Mouse (Mus musculus): ENCODE measurements around the gene Psmc5. TPM values are rescaled to one million over a fixed set of nuclear protein-coding genes. Genes with fewer than 3 reads are reported as not detected.
A peak's percentile ranks its signal among the peaks of the same experiment; 100 is the strongest.

The Psmc5 gene
- polyA plus RNA-seq, 1 experiment, result 78.8 TPM

- TF ChIP-seq CTCF (IDR thresholded peaks at IDR 0.05; ENCODE audit: low read depth, low read length) (no peak), POLR2A (IDR thresholded peaks at IDR 0.05; ENCODE audit: borderline replicate concordance, low read depth, low read length) (no peak)
- Histone ChIP-seq H3K27ac (ENCODE audit: insufficient read depth, low read depth, low read length) (no peak overlapping the region), H3K4me3 (ENCODE audit: insufficient read depth, low read length) (no peak overlapping the region), H3K4me1 (ENCODE audit: control insufficient read depth, insufficient read depth, low read length) (peaks cover 23% of the 10 kb centered on the region)
These were observed 19.0 kb downstream of the Psmc5 start for GRCm38 (mm10) chr11:106274971-106275411.

DNA sequence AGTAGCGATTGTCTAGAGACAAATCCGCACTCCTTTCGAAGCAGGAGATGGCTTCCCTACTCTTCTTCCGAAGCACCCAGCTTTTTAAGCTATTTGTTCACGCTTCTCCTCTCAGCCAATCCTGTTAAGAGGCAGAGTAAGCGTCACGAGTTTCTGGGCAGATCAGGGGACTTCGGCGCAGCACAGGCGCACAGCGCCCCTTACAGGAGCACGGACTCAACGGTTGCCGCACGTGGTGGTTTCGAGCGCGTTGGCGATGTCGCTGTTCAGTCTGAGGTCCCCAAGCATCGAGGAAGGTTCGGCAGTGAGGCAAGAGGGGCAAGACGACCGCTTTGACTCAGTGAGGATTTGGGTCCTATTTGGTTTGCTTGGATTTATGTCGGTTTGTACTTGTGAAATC lies 20.5 kb downstream of the Psmc5 start, which contains the start of gene Tcam1:
TSS of gene Tcam1 (plus strand) at position 219 of the 400 bp plus-strand sequence.
- TF ChIP-seq CTCF (IDR thresholded peaks at IDR 0.05; ENCODE audit: low read depth, low read length) (peak; percentile 56), POLR2A (IDR thresholded peaks at IDR 0.05; ENCODE audit: borderline replicate concordance, low read depth, low read length) (no peak)
- Histone ChIP-seq H3K27ac (ENCODE audit: insufficient read depth, low read depth, low read length) (no peak within 1 kb of the TSS), H3K4me3 (ENCODE audit: insufficient read depth, low read length) (no peak within 1 kb of the TSS), H3K4me1 (ENCODE audit: control insufficient read depth, insufficient read depth, low read length) (peaks cover 11% of the 10 kb centered on the region)

DNA sequence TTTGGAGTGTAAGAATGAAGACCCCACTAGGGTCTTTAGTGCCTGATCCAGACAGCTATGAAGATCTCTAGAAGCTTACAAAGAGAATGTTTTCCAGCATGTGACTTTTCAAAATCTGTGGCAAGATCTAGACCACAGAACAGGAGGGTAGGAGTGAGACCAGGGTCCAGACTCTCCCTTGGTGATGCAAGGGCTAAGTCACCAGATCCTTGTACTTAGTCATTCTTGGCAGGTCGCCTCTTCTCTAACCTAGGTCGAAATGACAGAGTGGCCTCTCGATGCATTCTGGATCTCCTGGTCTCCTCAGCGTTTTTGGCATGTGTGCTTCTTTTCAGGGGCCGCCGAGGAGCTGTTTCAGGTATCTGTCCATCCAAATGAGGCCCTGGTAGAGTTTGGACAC lies 26.5 kb downstream of the Psmc5 start:
- TF ChIP-seq POLR2A (IDR thresholded peaks at IDR 0.05; ENCODE audit: borderline replicate concordance, low read depth, low read length) (no peak), CTCF (IDR thresholded peaks at IDR 0.05; ENCODE audit: low read depth, low read length) (no peak)
- H3K4me1 ChIP-seq (ENCODE audit: control insufficient read depth, insufficient read depth, low read length), result peaks cover 21% of the 10 kb centered on the region
- H3K27ac ChIP-seq (ENCODE audit: insufficient read depth, low read depth, low read length), result no peak overlapping the region
- H3K4me3 ChIP-seq (ENCODE audit: insufficient read depth, low read length), result no peak overlapping the region

DNA sequence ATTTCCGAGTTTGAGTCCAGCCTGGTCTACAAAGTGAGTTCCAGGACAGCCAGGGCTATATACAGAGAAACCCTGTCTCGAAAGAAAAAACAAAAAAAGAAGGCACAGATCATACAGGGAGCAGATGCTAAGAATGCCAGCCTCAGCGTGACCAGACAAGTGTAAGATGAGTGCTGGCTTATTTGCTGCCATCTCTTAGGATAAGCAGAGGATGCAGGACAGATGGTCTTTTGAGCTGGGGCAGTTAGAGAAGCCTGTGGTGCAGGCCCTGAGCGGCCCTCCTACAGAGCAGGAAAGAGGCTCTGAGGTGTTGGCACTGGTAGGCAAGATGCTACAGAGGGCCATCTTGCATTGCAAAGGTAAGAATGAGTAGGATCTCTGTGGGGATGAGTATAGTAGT lies 27.4 kb downstream of the Psmc5 start:
- Histone ChIP-seq H3K4me3 (ENCODE audit: insufficient read depth, low read length) (no peak overlapping the region), H3K27ac (ENCODE audit: insufficient read depth, low read depth, low read length) (no peak overlapping the region), H3K4me1 (ENCODE audit: control insufficient read depth, insufficient read depth, low read length) (peaks cover 21% of the 10 kb centered on the region)
- TF ChIP-seq POLR2A (IDR thresholded peaks at IDR 0.05; ENCODE audit: borderline replicate concordance, low read depth, low read length) (no peak), CTCF (IDR thresholded peaks at IDR 0.05; ENCODE audit: low read depth, low read length) (no peak)

DNA sequence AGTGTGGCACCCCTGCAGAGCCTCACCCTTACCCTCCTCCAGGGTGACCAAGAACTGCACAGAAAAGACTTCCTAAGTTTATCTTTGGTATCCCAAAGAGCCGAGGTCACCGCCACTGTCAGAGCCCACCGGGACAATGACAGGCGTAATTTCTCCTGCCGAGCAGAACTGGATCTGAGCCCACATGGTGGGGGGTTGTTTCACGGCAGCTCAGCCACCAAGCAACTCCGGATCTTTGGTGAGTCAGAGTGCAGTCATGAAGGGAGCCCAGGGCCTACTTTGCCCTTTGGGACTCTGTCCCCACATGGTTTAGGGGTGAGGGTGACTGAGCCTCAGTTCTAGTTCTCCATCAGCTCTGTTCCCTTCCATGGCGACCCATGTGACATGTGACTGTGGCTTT lies 28.2 kb downstream of the Psmc5 start:
- H3K4me3 ChIP-seq (ENCODE audit: insufficient read depth, low read length), result no peak overlapping the region
- H3K4me1 ChIP-seq (ENCODE audit: control insufficient read depth, insufficient read depth, low read length), result peaks cover 21% of the 10 kb centered on the region
- H3K27ac ChIP-seq (ENCODE audit: insufficient read depth, low read depth, low read length), result no peak overlapping the region
- TF ChIP-seq POLR2A (IDR thresholded peaks at IDR 0.05; ENCODE audit: borderline replicate concordance, low read depth, low read length), result no peak
- TF ChIP-seq CTCF (IDR thresholded peaks at IDR 0.05; ENCODE audit: low read depth, low read length), result no peak

DNA sequence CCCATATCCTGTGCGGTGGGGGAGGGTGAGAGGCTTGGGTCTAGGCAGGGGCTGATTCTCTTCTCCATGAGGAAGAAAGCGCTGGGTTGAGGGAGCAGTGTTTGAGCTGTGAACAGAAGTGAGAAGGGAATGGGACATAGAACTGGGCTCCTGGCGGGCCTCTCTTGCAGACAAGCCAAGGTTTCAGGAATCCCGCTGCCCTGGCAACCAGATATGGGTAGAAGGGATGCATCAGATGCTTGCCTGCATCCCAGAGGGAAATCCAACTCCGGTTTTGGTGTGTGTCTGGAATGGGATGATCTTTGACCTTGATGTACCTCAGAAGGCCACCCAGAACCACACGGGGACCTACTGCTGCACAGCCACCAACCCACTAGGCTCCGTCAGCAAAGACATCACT lies 30.3 kb downstream of the Psmc5 start:
- H3K4me1 ChIP-seq (ENCODE audit: control insufficient read depth, insufficient read depth, low read length), result peaks cover 24% of the 10 kb centered on the region
- no peak overlapping the region for H3K27ac ChIP-seq (ENCODE audit: insufficient read depth, low read depth, low read length)
- TF ChIP-seq POLR2A (IDR thresholded peaks at IDR 0.05; ENCODE audit: borderline replicate concordance, low read depth, low read length) (no peak), CTCF (IDR thresholded peaks at IDR 0.05; ENCODE audit: low read depth, low read length) (no peak)
- no peak overlapping the region for H3K4me3 ChIP-seq (ENCODE audit: insufficient read depth, low read length)

DNA sequence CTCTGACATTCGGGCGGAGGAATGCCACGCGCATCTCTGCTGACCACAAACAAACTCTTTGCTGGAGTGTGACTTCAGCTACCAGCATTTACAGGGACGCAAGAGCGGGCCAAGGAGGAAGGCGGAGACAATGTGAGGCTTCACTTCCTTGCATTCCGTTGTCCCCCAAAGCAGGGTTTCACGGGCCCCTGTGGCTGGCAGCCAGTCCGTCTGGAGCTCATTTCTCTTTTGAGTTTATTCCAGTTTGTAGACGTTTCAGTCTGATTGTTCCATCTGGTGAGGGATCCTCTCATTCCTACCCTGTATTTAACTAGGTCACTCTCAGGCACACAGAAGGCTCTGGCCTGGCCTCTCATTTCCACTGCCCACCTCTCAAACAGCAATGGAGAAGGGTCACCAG lies 31.0 kb downstream of the Psmc5 start:
- Histone ChIP-seq H3K4me3 (ENCODE audit: insufficient read depth, low read length) (no peak overlapping the region), H3K27ac (ENCODE audit: insufficient read depth, low read depth, low read length) (no peak overlapping the region), H3K4me1 (ENCODE audit: control insufficient read depth, insufficient read depth, low read length) (peaks cover 21% of the 10 kb centered on the region)
- TF ChIP-seq POLR2A (IDR thresholded peaks at IDR 0.05; ENCODE audit: borderline replicate concordance, low read depth, low read length) (no peak), CTCF (IDR thresholded peaks at IDR 0.05; ENCODE audit: low read depth, low read length) (no peak)

GRCm38 (mm10) chr11:106289369-106289768 lies 33.4 kb downstream of the Psmc5 start:
- Histone ChIP-seq H3K4me3 (ENCODE audit: insufficient read depth, low read length) (no peak overlapping the region), H3K4me1 (ENCODE audit: control insufficient read depth, insufficient read depth, low read length) (peaks cover 5% of the 10 kb centered on the region), H3K27ac (ENCODE audit: insufficient read depth, low read depth, low read length) (peak overlapping the region; percentile 71; the same call in 1 of the 2 replicates)
- TF ChIP-seq POLR2A (IDR thresholded peaks at IDR 0.05; ENCODE audit: borderline replicate concordance, low read depth, low read length) (no peak), CTCF (IDR thresholded peaks at IDR 0.05; ENCODE audit: low read depth, low read length) (no peak)

DNA sequence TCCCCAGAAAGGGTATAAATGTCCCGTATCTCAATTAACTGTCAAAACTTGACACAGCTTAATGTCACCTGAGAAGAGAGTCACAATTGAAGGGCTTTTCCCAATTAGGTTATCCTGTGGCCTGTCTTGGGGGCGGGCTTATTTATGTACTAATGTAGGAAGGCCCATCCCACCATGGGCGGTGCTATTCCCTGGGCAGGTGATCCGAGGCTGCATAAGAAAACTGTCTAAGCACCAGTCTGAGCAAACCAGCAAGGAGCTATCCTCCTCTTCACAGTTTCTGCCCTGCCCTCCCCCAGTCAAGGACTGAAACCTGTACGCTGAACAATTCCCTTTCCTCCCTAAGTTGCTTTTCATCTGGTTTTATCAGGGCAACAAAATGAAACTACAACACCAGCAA lies 34.4 kb downstream of the Psmc5 start:
- no peak for TF ChIP-seq POLR2A (IDR thresholded peaks at IDR 0.05; ENCODE audit: borderline replicate concordance, low read depth, low read length)
- TF ChIP-seq CTCF (IDR thresholded peaks at IDR 0.05; ENCODE audit: low read depth, low read length), result no peak
- no peak overlapping the region for H3K4me3 ChIP-seq (ENCODE audit: insufficient read depth, low read length)
- H3K4me1 ChIP-seq (ENCODE audit: control insufficient read depth, insufficient read depth, low read length), result peaks cover 3% of the 10 kb centered on the region
- no peak overlapping the region for H3K27ac ChIP-seq (ENCODE audit: insufficient read depth, low read depth, low read length)

- H3K4me1 ChIP-seq (ENCODE audit: control insufficient read depth, insufficient read depth, low read length), result peaks cover 3% of the 10 kb centered on the region
- TF ChIP-seq POLR2A (IDR thresholded peaks at IDR 0.05; ENCODE audit: borderline replicate concordance, low read depth, low read length) (no peak), CTCF (IDR thresholded peaks at IDR 0.05; ENCODE audit: low read depth, low read length) (no peak)
- H3K4me3 ChIP-seq (ENCODE audit: insufficient read depth, low read length), result no peak overlapping the region
- H3K27ac ChIP-seq (ENCODE audit: insufficient read depth, low read depth, low read length), result no peak overlapping the region
These were observed 35.9 kb downstream of the Psmc5 start for GRCm38 (mm10) chr11:106291861-106292260.

DNA sequence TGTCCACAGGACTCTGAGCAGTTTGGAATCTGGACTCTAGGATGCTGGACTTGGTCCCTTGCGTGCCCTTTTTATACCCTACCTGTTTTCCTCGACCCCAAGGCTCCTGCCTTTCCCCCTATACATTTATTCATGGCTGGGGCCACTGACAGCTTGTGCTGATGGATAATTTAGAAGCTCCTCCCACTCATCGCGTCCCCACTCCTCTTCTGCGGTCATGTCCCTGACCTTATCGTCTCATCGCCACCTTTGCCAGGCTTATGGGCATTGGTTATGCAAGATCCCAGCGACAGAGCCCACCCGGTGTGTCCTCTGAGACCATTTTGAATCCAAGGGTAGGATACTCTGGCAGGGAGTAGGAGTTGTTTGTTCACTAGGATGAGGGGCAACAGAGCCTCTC lies 45.8 kb downstream of the Psmc5 start, which contains the start of gene Gh:
TSS of gene Gh (minus strand) at position 101 of the 400 bp plus-strand sequence.
- TF ChIP-seq CTCF (IDR thresholded peaks at IDR 0.05; ENCODE audit: low read depth, low read length) (no peak), POLR2A (IDR thresholded peaks at IDR 0.05; ENCODE audit: borderline replicate concordance, low read depth, low read length) (no peak)
- Histone ChIP-seq H3K4me1 (ENCODE audit: control insufficient read depth, insufficient read depth, low read length) (peaks cover 18% of the 10 kb centered on the region), H3K27ac (ENCODE audit: insufficient read depth, low read depth, low read length) (no peak within 1 kb of the TSS), H3K4me3 (ENCODE audit: insufficient read depth, low read length) (no peak within 1 kb of the TSS)
